Mouse (Mus musculus) neural tube, embryonic 15.5 days (tissue): Measurements from ENCODE around the gene Srr. TPM values are rescaled to one million over a fixed set of nuclear protein-coding genes. Genes with fewer than 3 reads are reported as not detected.
A peak's percentile ranks its signal among the peaks of the same experiment; 100 is the strongest.

Experiments used
- ATAC-seq: fragments of 200-750 bp; cut with Nextera tagmentation; 2 replicates; pipeline ENCODE4 v1.8.0; 2017; ENCODE audit warnings: mild to moderate bottlenecking, moderate TSS enrichment, moderate library complexity; ENCODE audit not compliant: low FRiP score
- H3K27ac ChIP-seq: fragments of 300-500 bp; sonication (generic); replicated peaks from 2 replicates; pipeline ENCODE4 v1.5.1; 2015; ENCODE audit warnings: mild to moderate bottlenecking, inconsistent platforms
- H3K27me3 ChIP-seq: fragments of 300-500 bp; sonication (generic); replicated peaks from 2 replicates; pipeline ENCODE4 v1.6.1; 2015; ENCODE audit warnings: inconsistent platforms
- H3K36me3 ChIP-seq: fragments of 300-500 bp; sonication (generic); 2 replicates; pipeline ENCODE4 v1.6.1; 2015; ENCODE audit warnings: inconsistent platforms
- H3K4me1 ChIP-seq: fragments of 300-500 bp; sonication (generic); 2 replicates; pipeline ENCODE4 v1.6.1; 2015; ENCODE audit warnings: inconsistent platforms
- H3K4me2 ChIP-seq: fragments of 300-500 bp; sonication (generic); 2 replicates; pipeline ENCODE4 v1.6.1; 2015; ENCODE audit warnings: inconsistent platforms, mild to moderate bottlenecking, moderate library complexity
- H3K4me3 ChIP-seq: fragments of 300-500 bp; sonication (generic); replicated peaks from 2 replicates; pipeline ENCODE4 v1.5.1; 2015; ENCODE audit warnings: mild to moderate bottlenecking, inconsistent platforms
- H3K9ac ChIP-seq: fragments of 300-500 bp; sonication (generic); replicated peaks from 2 replicates; pipeline ENCODE4 v1.6.1; 2015; ENCODE audit warnings: mild to moderate bottlenecking, inconsistent platforms
- H3K9me3 ChIP-seq: fragments of 300-500 bp; sonication (generic); replicated peaks from 2 replicates; pipeline ENCODE4 v1.6.1; 2016; ENCODE audit warnings: inconsistent platforms
- WGBS: fragments of 180-500 bp; shearing (Covaris S2); methylation state at CpG from one replicate; pipeline ENCODE4 v1.1.7; 2015; ENCODE audit warnings: mixed read lengths; 5-methylcytosine and 5-hydroxymethylcytosine counted together
- polyA plus RNA-seq: library from polyadenylated mRNA; unstranded; fragments of >200 nt; fragmentation: Nextera tagmentation; extraction: Ambion mirVana; gene quantifications from 2 replicates; pipeline ENCODE4 v1.2.1, GENCODE M21; 2015

Gene Srr
- polyA plus RNA-seq, 1 experiment from 2014 or later, result 38.1 TPM

- Histone ChIP-seq H3K36me3 (peaks cover 21% of the 10 kb centered on the region), H3K9me3 (no peaks in the 10 kb centered on the region), H3K4me2 (no peak overlapping the region), H3K27me3 (no peaks in the 10 kb centered on the region), H3K4me1 (no peaks in the 10 kb centered on the region), H3K9ac (no peak overlapping the region), H3K27ac (no peak overlapping the region), H3K4me3 (no peak overlapping the region)
- WGBS, result 77% methylated on average over 3 of the region's 3 CpGs
- no peak for ATAC-seq
These were observed 20.6 kb upstream of the Srr start for GRCm38 (mm10) chr11:74946348-74946747.

DNA sequence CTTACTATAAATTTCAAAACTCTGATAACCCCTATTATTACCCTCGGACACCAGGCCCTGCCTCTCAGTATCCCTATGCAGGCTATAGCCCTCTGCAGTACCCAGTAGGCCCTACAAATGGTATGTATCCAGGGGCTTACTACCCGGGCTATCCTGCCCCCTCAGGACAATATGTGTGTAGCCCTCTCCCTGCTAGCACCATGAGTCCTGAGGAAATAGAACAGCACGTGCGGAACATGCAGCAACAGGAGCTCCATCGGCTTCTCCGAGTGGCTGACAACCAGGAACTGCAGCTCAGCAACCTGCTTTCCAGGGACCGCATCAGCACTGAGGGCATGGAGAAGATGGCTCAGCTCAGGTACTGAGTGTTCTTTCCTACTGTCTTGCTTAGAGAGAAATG lies 4.6 kb upstream of the Srr start:
- H3K36me3 ChIP-seq, result peaks cover 47% of the 10 kb centered on the region
- no peaks in the 10 kb centered on the region for H3K27me3 ChIP-seq
- peaks cover 12% of the 10 kb centered on the region for H3K4me1 ChIP-seq
- H3K9ac ChIP-seq, result no peak overlapping the region
- no peak for ATAC-seq
- WGBS, result 91% methylated on average over 7 of the region's 7 CpGs
- H3K4me3 ChIP-seq, result no peak overlapping the region
- no peak overlapping the region for H3K27ac ChIP-seq
- no peak overlapping the region for H3K4me2 ChIP-seq
- no peaks in the 10 kb centered on the region for H3K9me3 ChIP-seq

DNA sequence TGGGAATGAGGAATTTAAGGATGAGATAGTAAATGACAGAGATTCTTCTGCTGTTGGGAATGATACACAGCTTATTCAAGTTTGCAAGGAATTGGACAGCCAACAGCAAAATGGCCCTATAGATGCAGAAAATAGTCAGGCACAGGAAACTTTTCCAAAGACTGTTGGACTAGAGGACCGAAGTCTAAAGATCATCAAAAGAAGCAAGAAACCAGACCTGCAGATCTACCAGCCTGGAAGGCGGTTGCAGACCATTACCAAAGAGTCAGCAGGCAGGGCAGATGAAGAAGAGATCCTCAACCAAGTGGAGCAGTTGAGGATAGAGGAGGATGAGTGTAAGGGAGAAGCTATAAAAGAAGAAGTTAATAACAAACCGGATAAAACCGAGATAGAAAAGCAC lies 3.4 kb upstream of the Srr start:
- no peak overlapping the region for H3K4me3 ChIP-seq
- peaks cover 34% of the 10 kb centered on the region for H3K36me3 ChIP-seq
- H3K27me3 ChIP-seq, result no peaks in the 10 kb centered on the region
- peaks cover 20% of the 10 kb centered on the region for H3K4me1 ChIP-seq
- 79% methylated on average over 4 of the region's 4 CpGs for WGBS
- no peaks in the 10 kb centered on the region for H3K9me3 ChIP-seq
- no peak overlapping the region for H3K27ac ChIP-seq
- H3K4me2 ChIP-seq, result no peak overlapping the region
- no peak overlapping the region for H3K9ac ChIP-seq
- ATAC-seq, result no peak

DNA sequence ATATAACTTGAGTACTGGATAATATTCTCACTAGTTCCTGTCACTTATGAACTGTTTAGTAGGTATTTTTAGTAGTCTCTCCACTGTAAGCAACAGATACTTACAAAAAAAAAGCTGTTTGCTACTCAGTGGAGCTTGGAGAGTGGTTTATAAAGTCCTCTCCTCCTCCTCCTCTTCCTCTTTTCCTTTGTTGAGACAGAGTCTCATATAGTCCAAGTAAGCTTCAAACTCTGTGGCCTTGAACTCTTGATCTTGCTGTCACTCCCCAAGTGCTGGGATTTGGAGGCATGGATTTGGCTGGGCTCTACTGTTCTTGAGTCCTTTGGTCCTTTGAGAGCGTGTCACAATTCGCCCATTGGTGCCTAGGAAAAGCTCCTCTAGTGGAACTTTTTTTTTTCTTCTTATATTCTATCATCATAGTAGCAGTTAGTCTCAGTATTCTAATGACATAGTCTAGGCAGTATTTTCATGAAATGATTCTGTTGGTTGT lies 1.5 kb upstream of the Srr start:
- Histone ChIP-seq H3K4me2 (peak overlapping the region; percentile 64), H3K27ac (no peak overlapping the region), H3K27me3 (no peaks in the 10 kb centered on the region), H3K9me3 (no peaks in the 10 kb centered on the region), H3K9ac (no peak overlapping the region), H3K36me3 (peaks cover 18% of the 10 kb centered on the region), H3K4me1 (peaks cover 24% of the 10 kb centered on the region), H3K4me3 (no peak overlapping the region)
- 96% methylated on average over 2 of the region's 2 CpGs for WGBS
- ATAC-seq, result no peak

GRCm38 (mm10) chr11:74926388-74927005 lies 749 bp upstream of the Srr start:
- peak overlapping the region; percentile 64 for H3K4me2 ChIP-seq
- H3K9me3 ChIP-seq, result no peaks in the 10 kb centered on the region
- H3K27me3 ChIP-seq, result no peaks in the 10 kb centered on the region
- no peak for ATAC-seq
- H3K27ac ChIP-seq, result peak overlapping the region; percentile 99
- H3K9ac ChIP-seq, result peak overlapping the region; percentile 92
- H3K36me3 ChIP-seq, result peaks cover 14% of the 10 kb centered on the region
- peak overlapping the region; percentile 96 for H3K4me3 ChIP-seq
- peaks cover 24% of the 10 kb centered on the region for H3K4me1 ChIP-seq
- WGBS, result 10% methylated on average over 11 of the region's 11 CpGs

- no peak overlapping the region for H3K4me2 ChIP-seq
- no peak overlapping the region for H3K4me3 ChIP-seq
- peaks cover 24% of the 10 kb centered on the region for H3K4me1 ChIP-seq
- 69% methylated on average over 4 of the region's 4 CpGs for WGBS
- no peak overlapping the region for H3K9ac ChIP-seq
- no peaks in the 10 kb centered on the region for H3K9me3 ChIP-seq
- H3K27me3 ChIP-seq, result no peaks in the 10 kb centered on the region
- H3K27ac ChIP-seq, result no peak overlapping the region
- ATAC-seq, result no peak
- peaks cover 6% of the 10 kb centered on the region for H3K36me3 ChIP-seq
These were observed 1.6 kb downstream of the Srr start for GRCm38 (mm10) chr11:74924149-74924548.

DNA sequence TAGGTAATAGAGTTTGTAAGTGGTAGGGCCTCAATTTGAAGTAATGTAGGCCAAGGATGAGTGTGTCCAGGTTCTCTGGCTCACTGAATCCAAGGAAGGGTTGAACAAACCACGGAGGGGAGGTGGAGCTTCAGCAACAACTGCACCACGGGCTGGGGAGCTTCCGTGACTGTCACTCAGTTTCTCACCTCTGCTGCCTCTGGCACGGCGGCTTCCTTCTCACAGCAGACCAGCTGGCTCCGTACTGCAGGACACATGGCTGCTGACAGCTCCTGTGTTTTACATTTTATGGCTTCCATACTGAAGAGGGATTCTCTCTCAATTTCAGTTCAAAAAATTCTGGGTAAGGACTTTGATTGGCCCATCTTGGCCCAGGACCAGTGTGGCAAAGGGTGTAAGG lies 6.5 kb downstream of the Srr start:
- no peak overlapping the region for H3K4me2 ChIP-seq
- WGBS, result 77% methylated on average over 6 of the region's 6 CpGs
- no peaks in the 10 kb centered on the region for H3K27me3 ChIP-seq
- H3K36me3 ChIP-seq, result peaks cover 17% of the 10 kb centered on the region
- peaks cover 5% of the 10 kb centered on the region for H3K4me1 ChIP-seq
- H3K27ac ChIP-seq, result no peak overlapping the region
- no peaks in the 10 kb centered on the region for H3K9me3 ChIP-seq
- ATAC-seq, result no peak
- no peak overlapping the region for H3K4me3 ChIP-seq
- H3K9ac ChIP-seq, result no peak overlapping the region

DNA sequence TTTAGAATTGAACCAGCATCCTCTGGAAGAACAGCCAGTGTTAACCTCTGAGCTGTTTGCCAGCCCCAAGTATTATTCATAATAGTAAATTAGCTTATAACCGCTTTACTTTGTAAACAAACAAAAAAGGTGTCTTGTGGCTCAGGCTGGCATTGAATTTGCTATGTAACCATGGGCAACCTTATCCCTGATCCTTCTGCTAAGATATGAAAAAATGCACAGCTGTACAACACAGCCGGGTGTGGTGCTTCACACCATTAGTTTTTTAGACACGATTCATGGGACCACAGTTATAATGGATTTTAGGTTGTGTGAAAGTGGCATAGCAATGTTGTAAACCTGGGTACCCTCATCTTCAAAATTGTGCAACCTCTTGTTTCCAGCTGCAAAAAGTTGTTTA lies 13.3 kb downstream of the Srr start:
- Histone ChIP-seq H3K9me3 (no peaks in the 10 kb centered on the region), H3K4me3 (no peak overlapping the region), H3K4me2 (no peak overlapping the region), H3K27ac (no peak overlapping the region), H3K36me3 (peaks cover 31% of the 10 kb centered on the region), H3K27me3 (no peaks in the 10 kb centered on the region), H3K4me1 (no peaks in the 10 kb centered on the region), H3K9ac (no peak overlapping the region)
- ATAC-seq, result no peak
- WGBS, result 89% methylated on average over 3 of the region's 3 CpGs

DNA sequence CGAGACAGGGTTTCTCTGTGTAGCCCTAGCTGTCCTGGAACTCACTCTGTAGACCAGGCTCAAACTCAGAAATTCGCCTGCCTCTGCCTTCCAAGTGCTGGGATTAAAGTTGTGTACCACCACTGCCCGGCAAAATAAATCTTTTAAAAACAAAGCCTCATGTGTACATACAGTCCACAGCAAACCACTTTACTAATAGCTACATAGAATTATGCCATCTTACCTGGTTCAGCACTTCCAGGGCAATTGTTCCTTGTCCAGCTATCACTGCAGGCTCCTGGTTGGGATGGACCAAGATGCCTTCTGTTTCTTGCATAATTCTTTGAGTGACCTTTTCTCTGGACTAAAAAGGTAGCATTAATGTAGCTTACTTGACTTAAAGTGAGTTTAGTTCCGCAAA lies 15.8 kb downstream of the Srr start:
- no peak overlapping the region for H3K4me3 ChIP-seq
- H3K27ac ChIP-seq, result no peak overlapping the region
- no peaks in the 10 kb centered on the region for H3K27me3 ChIP-seq
- no peaks in the 10 kb centered on the region for H3K9me3 ChIP-seq
- 92% methylated on average over 4 of the region's 4 CpGs for WGBS
- no peak overlapping the region for H3K4me2 ChIP-seq
- H3K4me1 ChIP-seq, result no peaks in the 10 kb centered on the region
- no peak overlapping the region for H3K9ac ChIP-seq
- ATAC-seq, result no peak
- H3K36me3 ChIP-seq, result peaks cover 55% of the 10 kb centered on the region

DNA sequence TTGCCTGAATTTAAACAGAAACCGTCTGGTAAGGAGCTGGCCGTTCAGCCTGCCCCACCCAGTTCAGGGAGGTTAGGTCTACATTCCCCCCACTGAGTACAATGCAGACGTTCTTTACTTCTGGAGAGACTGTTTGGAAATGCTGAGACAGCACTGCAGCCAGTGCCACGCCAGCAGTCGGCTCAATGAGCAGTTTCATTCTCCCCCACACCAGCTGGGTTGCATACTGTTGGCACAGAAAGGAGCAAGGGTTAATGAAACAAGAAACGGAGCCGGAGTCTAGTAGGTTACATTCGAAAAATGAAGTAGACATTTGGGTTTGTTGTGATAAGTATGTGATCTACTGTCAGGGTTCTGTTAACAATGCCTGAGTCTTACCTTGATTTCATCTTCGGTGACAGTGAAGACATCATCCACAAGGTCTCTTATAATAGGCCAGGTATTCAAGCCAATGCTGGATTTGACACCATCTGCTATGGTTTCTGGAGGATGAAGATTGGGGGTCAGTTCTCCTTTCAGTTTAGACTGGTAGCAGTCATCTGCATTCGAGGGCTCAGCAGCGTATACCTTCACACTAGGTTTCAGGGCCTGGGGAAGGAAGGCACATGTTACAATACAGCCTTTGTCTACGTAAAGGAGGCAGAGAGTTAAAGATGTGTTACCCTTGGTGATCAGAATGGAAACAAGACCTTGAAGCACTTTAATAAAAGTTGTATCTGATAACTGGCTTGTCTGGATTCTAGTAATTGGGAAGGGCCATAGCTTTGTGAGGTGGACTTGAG lies 16.9 kb downstream of the Srr start:
- Histone ChIP-seq H3K9me3 (no peaks in the 10 kb centered on the region), H3K27ac (no peak overlapping the region), H3K4me1 (no peaks in the 10 kb centered on the region), H3K4me3 (no peak overlapping the region), H3K4me2 (no peak overlapping the region), H3K9ac (no peak overlapping the region), H3K36me3 (peaks cover 67% of the 10 kb centered on the region), H3K27me3 (no peaks in the 10 kb centered on the region)
- no peak for ATAC-seq
- 83% methylated on average over 12 of the region's 12 CpGs for WGBS

DNA sequence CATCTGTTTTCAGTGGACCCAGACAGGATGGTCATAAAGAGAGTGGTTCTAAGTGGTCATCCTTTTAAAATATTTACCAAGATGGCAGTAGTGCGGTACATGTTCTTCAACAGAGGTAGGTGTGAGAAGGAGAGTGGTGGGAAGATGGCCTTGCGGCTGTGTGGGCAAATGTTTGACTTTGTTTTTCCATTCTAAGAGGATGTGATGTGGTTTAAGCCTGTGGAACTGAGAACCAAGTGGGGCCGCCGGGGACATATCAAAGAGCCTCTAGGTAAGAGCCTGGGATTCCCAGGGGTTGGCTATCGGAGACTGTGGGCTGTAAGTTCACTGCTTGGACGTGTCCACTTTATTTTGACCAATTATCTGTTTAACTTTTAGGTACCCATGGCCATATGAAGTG lies 17.9 kb downstream of the Srr start:
- Histone ChIP-seq H3K4me2 (no peak overlapping the region), H3K27me3 (no peaks in the 10 kb centered on the region), H3K36me3 (peaks cover 76% of the 10 kb centered on the region), H3K4me1 (no peaks in the 10 kb centered on the region), H3K27ac (no peak overlapping the region), H3K9ac (no peak overlapping the region), H3K9me3 (no peaks in the 10 kb centered on the region), H3K4me3 (no peak overlapping the region)
- 95% methylated on average over 6 of the region's 6 CpGs for WGBS
- ATAC-seq, result no peak

DNA sequence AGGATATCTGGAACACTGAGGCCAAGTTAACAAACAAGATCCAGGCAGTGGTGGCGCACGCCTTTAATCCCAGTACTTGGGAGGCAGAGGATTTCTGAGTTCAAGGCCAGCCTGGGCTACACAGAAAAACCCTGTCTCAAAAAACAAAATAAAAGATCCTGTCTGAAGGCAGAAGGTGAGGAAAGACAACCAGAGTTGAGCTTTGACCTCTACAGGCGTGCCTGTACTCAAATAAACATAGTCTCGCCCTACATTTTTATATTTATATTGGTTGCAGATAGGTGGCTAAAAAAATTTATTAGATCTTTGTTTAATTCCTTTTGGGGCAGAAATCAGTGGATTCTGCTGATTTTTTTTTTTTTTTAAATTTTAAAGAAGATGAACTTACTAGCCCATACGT lies 23.3 kb downstream of the Srr start:
- ATAC-seq, result no peak
- Histone ChIP-seq H3K36me3 (peaks cover 73% of the 10 kb centered on the region), H3K27me3 (no peaks in the 10 kb centered on the region), H3K4me3 (no peak overlapping the region), H3K4me2 (no peak overlapping the region), H3K4me1 (peaks cover 25% of the 10 kb centered on the region), H3K9ac (no peak overlapping the region), H3K27ac (no peak overlapping the region), H3K9me3 (no peaks in the 10 kb centered on the region)
- 94% methylated on average over 5 of the region's 5 CpGs for WGBS
